Mouse (Mus musculus) stomach, postnatal 0 days (tissue): ENCODE results near the gene Fcnb. TPM values are rescaled to one million over a fixed set of nuclear protein-coding genes. Genes with fewer than 3 reads are reported as not detected.

ENCODE experiments used
- ATAC-seq: fragments of 200-750 bp; cut with Nextera tagmentation; 2 replicates; pipeline ENCODE4 v1.8.0; 2017; ENCODE audit not compliant: low FRiP score, low TSS enrichment
- DNase-seq: peaks from one replicate; pipeline ENCODE4 v3.0.0-alpha.2; 2016; ENCODE audit warnings: low spot score
- H3K27ac ChIP-seq: fragments of 300-500 bp; sonication (generic); replicated peaks from 2 replicates; pipeline ENCODE4 v1.5.1; 2014; ENCODE audit warnings: mild to moderate bottlenecking, control low read depth
- H3K27me3 ChIP-seq: fragments of 300-500 bp; sonication (generic); 2 replicates; pipeline ENCODE4 v1.6.1; 2014; ENCODE audit warnings: low read length; ENCODE audit not compliant: control insufficient read depth, insufficient read depth
- H3K36me3 ChIP-seq: fragments of 300-500 bp; sonication (generic); 2 replicates; pipeline ENCODE4 v1.6.1; 2014; ENCODE audit warnings: low read length, mixed read lengths; ENCODE audit not compliant: control insufficient read depth, insufficient read depth
- H3K4me1 ChIP-seq: fragments of 300-500 bp; sonication (generic); replicated peaks from 2 replicates; pipeline ENCODE4 v1.6.1; 2014; ENCODE audit warnings: antibody characterized with exemption; ENCODE audit not compliant: control insufficient read depth, insufficient read depth
- H3K4me2 ChIP-seq: fragments of 300-500 bp; sonication (generic); replicated peaks from 2 replicates; pipeline ENCODE4 v1.6.1; 2014; ENCODE audit warnings: low read depth, mild to moderate bottlenecking, control low read depth, moderate library complexity
- H3K4me3 ChIP-seq: fragments of 300-500 bp; sonication (generic); 2 replicates; pipeline ENCODE4 v1.5.1; 2014; ENCODE audit warnings: low read depth, low read length, control low read depth
- H3K9ac ChIP-seq: fragments of 300-500 bp; sonication (generic); 2 replicates; pipeline ENCODE4 v1.6.1; 2014; ENCODE audit warnings: mild to moderate bottlenecking, low read length, control low read depth, mixed read lengths
- H3K9me3 ChIP-seq: fragments of 300-500 bp; sonication (generic); 2 replicates; pipeline ENCODE4 v1.6.1; 2016; ENCODE audit warnings: low read length; ENCODE audit not compliant: control insufficient read depth
- CTCF ChIP-seq: IDR thresholded peaks from 2 replicates; pipeline ENCODE4 v1.5.1; 2016; ENCODE audit warnings: antibody characterized with exemption, low read depth, mild to moderate bottlenecking, moderate library complexity
- EP300 ChIP-seq: optimal IDR thresholded peaks from 2 replicates; pipeline ENCODE3; 2016; ENCODE audit warnings: antibody characterized with exemption
- WGBS: fragments of 180-500 bp; shearing (Covaris S2); extraction: QIAGEN DNeasy Blood & Tissue Kit; methylation state at CpG from one replicate; pipeline ENCODE4 v1.1.7; 2014; 5-methylcytosine and 5-hydroxymethylcytosine counted together
- polyA plus RNA-seq: library from polyadenylated mRNA; unstranded; fragments of >200 nt; fragmentation: Nextera tagmentation; extraction: Ambion mirVana; gene quantifications from 2 replicates; pipeline ENCODE4 v1.2.1, GENCODE M21; 2015

Gene Fcnb
- polyA plus RNA-seq, 1 experiment from 2014 or later = 0.13 TPM

DNA sequence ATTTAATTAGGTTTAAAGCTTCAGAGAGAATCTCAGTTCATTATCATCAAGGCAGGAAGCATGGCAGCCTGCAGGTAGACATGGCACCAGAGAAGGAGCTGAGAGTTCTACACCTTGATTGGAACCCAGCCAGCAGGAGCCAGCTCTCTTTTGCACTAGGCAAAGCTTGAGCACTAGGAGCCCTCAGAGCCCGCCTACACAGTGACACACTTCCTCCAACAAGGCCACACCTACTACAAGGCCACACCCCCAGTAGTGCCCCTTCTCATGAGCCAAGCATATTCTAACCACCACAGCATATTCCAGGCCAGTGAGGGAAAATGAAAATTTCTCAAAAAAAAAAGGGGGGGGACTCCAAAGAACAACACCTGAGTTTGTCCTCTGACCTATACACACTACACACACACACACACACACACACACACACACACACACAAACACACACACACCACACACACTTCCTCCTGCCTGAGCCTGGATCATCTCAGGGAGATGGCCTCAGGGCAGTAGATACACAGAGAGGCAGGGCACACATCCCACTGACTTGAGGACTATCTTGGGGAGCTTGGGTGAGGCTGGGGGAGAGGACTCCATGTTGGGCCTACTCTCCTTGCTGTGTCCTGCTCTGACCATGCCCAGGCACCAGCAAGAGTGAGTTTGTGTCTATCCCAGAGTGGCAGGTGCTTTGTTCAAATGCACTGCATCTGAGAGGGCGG lies 16.7 kb downstream of the Fcnb start:
- Histone ChIP-seq H3K4me3 (no peak overlapping the region), H3K27ac (no peak overlapping the region), H3K27me3 (no peaks in the 10 kb centered on the region), H3K4me2 (no peak overlapping the region), H3K9me3 (no peaks in the 10 kb centered on the region), H3K4me1 (no peaks in the 10 kb centered on the region), H3K36me3 (no peaks in the 10 kb centered on the region), H3K9ac (no peak overlapping the region)
- 88% methylated on average over 2 of the region's 2 CpGs for WGBS
- no peak for TF ChIP-seq EP300
- TF ChIP-seq CTCF = no peak
- ATAC-seq = 0 out of 2 replicates have a peak, but pooled peaks have one; percentile 32
- DNase-seq = no peak

DNA sequence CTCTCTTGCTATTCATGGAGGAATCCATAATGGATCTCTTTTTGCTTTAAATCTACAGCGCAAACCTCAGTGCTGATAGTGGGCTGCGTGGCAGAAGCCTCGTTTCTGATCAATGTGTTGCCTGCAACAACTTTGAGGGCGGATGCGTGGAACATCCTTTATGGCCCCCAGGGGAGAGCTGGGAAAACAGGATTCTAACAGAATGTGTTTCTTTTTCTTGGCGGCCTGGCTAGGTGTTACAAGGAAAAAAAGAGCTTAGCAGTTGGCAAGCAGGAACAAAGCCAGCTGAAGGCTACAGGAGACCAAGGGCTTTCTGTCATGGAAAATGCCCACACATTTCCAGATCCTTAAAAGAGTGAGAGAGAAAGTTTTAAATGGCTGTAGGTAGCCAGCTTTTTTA lies 17.5 kb downstream of the Fcnb start:
- H3K9me3 ChIP-seq = no peaks in the 10 kb centered on the region
- no peak for TF ChIP-seq CTCF
- TF ChIP-seq EP300 = no peak
- 70% methylated on average over 6 of the region's 6 CpGs for WGBS
- H3K27me3 ChIP-seq = no peaks in the 10 kb centered on the region
- ATAC-seq (no peak), DNase-seq (no peak)
- no peak overlapping the region for H3K4me3 ChIP-seq
- H3K4me2 ChIP-seq = no peak overlapping the region
- no peak overlapping the region for H3K9ac ChIP-seq
- no peak overlapping the region for H3K27ac ChIP-seq
- H3K4me1 ChIP-seq = no peaks in the 10 kb centered on the region
- no peaks in the 10 kb centered on the region for H3K36me3 ChIP-seq

DNA sequence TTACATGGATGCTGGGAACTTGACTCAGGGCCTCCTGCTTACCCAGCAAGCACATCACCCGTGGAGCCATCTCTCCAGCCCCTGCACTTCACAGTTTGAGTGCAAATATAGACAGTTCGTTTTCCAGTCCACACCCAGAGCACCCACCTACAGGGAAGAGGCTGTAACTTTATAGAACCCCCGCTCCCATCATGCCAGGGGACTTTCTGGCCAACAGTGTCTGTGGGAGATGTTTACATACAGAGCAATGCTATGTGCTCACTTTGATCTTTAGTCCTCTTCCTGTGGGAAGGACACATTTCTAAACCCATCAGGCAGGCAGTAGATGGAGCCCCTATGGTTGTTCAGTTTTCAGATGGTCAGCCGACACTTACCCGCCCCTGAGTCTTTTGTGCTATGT lies 18.0 kb downstream of the Fcnb start:
- Histone ChIP-seq H3K4me1 (no peaks in the 10 kb centered on the region), H3K9ac (no peak overlapping the region), H3K4me3 (no peak overlapping the region), H3K9me3 (no peaks in the 10 kb centered on the region), H3K4me2 (no peak overlapping the region), H3K27me3 (no peaks in the 10 kb centered on the region), H3K27ac (no peak overlapping the region), H3K36me3 (no peaks in the 10 kb centered on the region)
- WGBS = 71% methylated on average over 5 of the region's 5 CpGs
- DNase-seq (no peak), ATAC-seq (no peak)
- TF ChIP-seq CTCF = no peak
- no peak for TF ChIP-seq EP300

DNA sequence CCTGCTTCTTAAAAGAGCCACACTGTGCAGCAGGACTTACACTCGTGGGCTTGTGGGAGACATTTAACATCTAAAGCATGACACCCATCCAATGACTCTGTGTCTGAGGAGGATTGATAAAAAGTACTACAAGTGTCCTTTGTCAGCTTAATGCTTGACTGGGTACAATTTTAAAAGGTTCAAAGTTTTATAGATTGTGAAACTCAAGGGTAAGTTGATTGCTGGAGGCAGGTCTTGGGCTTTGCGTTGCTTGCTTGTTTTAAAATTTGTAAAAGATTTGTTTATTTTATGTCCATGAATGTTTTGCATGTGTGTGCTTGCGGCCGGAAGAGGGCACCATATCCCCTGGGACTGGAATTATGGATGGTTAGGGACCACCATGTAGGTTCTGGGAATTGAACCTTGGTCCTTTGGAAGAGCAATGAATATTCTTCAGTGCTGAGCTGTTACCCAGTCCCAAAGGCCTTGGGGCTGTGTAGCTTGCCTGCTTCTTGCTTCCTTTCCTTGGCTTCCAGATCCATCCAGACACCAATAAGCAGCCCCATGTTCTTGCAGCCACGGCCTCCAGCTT lies 19.5 kb downstream of the Fcnb start:
- Histone ChIP-seq H3K9ac (no peak overlapping the region), H3K4me3 (no peak overlapping the region), H3K27ac (no peak overlapping the region), H3K36me3 (no peaks in the 10 kb centered on the region), H3K4me2 (no peak overlapping the region), H3K4me1 (no peaks in the 10 kb centered on the region), H3K27me3 (no peaks in the 10 kb centered on the region), H3K9me3 (no peaks in the 10 kb centered on the region)
- 82% methylated on average over 5 of the region's 5 CpGs for WGBS
- ATAC-seq (no peak), DNase-seq (no peak)
- TF ChIP-seq EP300 (no peak), CTCF (no peak)

DNA sequence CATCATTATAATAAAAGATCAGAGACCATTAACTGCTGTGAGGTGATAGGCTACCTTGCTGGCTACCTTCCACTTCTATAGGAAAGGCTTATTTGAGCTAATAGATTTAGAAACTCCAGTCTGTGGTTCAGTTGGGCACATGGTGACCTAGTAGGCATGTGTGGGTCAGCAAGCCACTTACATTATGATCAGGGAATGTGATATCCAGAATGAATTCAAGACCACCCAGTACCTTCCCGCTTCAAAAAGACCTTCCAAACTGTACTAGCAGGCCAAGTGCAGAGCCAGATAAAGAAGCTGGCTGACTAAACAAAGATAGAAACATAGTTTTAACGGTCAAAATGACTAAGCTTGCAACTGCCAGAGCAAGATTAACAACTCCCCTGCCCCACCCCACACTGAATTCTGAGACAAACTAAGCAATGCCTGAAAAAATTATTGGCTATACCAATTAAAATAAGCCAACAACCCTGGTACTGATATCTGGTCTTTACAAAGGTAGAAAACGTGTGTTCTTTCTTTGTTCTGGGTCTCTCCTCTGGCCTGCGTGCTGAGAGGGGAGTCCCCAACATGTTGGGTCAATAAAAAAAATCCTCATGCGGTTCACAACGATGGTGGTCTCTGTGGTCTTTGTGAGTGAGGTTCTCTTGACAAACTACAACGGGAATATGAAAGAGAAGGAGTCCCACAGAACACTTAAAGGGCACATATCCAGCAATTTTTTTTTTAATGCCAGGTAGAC lies 20.2 kb downstream of the Fcnb start:
- Histone ChIP-seq H3K27me3 (no peaks in the 10 kb centered on the region), H3K9me3 (no peaks in the 10 kb centered on the region), H3K4me2 (no peak overlapping the region), H3K36me3 (no peaks in the 10 kb centered on the region), H3K27ac (no peak overlapping the region), H3K4me3 (no peak overlapping the region), H3K9ac (no peak overlapping the region), H3K4me1 (no peaks in the 10 kb centered on the region)
- TF ChIP-seq CTCF (no peak), EP300 (no peak)
- DNase-seq (no peak), ATAC-seq (no peak)
- 48% methylated on average over 7 of the region's 7 CpGs for WGBS

DNA sequence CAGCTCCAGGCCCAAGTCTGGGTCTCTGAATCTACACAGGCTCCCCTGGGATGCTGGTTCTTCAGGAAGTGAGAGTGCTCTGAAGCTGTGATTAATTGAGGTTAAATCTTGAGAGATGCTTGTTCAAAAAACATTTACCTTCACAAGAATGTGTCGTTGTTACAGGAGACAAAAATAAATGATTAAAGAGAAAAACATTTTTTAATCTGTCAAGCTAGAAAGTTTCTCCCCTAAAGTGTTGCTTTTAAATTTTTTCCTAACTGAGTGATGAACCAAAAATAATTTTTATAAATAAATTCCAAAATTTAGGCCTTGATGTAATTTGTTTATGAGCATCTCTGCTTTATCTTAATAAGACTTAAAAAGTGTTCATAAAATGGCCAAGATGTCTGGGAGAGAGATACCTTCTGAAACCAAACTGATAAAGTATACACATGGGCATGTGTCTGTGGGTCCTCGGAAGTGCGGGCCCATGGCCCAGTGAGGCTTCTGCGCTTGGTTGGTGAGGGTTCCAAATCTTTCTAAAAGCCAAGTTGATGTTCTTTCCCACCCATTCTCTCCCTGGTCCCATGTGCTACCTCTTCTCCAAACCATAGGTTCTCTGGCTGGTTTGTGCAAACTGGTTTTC lies 20.9 kb downstream of the Fcnb start:
- Histone ChIP-seq H3K36me3 (no peaks in the 10 kb centered on the region), H3K4me1 (no peaks in the 10 kb centered on the region), H3K4me2 (no peak overlapping the region), H3K27me3 (no peaks in the 10 kb centered on the region), H3K9ac (no peak overlapping the region), H3K9me3 (no peaks in the 10 kb centered on the region), H3K27ac (no peak overlapping the region), H3K4me3 (no peak overlapping the region)
- TF ChIP-seq CTCF (no peak), EP300 (no peak)
- ATAC-seq (no peak), DNase-seq (no peak)
- WGBS = 71% methylated on average over 4 of the region's 4 CpGs
